Mouse (Mus musculus) small intestine, adult 2 months (tissue): ENCODE results near the gene Gan.

Source experiments
- CTCF ChIP-seq: fragments of 200-500 bp; IDR thresholded peaks from 2 replicates; pipeline ENCODE4 v1.5.1; 2012; ENCODE audit warnings: low read depth, mild to moderate bottlenecking, control low read depth, inconsistent platforms, low read length, moderate library complexity, mixed read lengths; ENCODE audit not compliant: insufficient replicate concordance, insufficient read length; ENCODE audit errors: extremely low read depth
- POLR2A ChIP-seq: fragments of 200-500 bp; IDR thresholded peaks from 2 replicates; pipeline ENCODE4 v1.6.1; 2012; ENCODE audit warnings: low read depth, mild to moderate bottlenecking, control low read depth, inconsistent platforms, low read length, moderate library complexity

DNA sequence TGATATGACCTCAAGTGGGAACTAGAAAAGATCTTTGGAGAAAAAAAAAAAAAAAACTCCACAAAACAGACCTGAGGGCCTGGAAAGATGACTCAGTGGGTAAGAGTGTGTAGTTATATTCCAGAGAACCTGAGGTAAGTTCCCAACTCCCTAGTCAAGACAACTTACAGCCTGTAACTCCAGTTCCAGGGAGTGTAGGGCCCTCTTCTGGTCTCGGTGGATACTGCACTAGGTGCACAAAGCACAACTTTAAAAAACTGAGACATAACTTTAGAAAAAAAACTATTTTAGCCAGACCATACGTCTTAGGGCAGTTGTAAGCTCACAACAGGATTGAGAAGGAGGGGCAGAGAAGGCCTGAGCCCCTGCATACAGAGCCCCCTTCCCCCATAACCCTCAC lies 20.1 kb downstream of the Gan start:
- TF ChIP-seq POLR2A (no peak), CTCF (no peak)
